Mouse (Mus musculus): Measurements from ENCODE around the gene Gm4567. TPM values are rescaled to one million over a fixed set of nuclear protein-coding genes. Genes with fewer than 3 reads are reported as not detected.
"Not testable (repeated sequence)": the region's sequence is repeated elsewhere in the genome, so short reads cannot be mapped to it uniquely, and the experiment has no call there.

Gene Gm4567
- not detected in 2 replicates for polyA plus RNA-seq (2015; fragmentation: Nextera tagmentation; extraction: Ambion mirVana)

DNA sequence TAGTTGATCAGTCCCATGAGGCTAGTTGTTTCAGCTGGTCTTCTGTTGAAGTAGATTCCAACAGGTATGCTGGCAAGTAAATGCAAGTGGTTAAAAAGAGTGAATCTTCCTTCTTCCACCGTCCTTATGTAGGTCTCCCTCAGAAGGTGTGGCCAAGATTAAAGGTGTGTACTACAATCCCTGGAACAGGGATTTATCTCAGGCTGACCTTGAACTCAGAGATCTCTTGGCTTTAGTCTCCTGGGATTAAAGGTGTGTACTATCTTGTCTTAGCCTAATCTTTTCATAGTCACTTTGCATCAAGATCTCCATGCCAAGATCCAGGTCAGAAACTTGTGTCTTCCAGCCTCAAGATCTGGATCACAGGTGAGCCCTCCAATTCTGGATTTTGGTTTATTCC is at the start of gene Gm4567:
Gene Gm4567 (minus strand): TSS at position 101 of the 400 bp plus-strand sequence.
- H3K9ac ChIP-seq (replicated peaks); H3K36me3 ChIP-seq (replicated peaks; ENCODE audit: insufficient read depth, low read length); H3K27me3 ChIP-seq (ENCODE audit: insufficient read depth, low read length); H3K4me1 ChIP-seq (ENCODE audit: insufficient read depth); H3K4me2 ChIP-seq (ENCODE audit: low read depth, low read length); H3K4me3 ChIP-seq (ENCODE audit: low read depth, low read length); DNase-seq; H3K27ac ChIP-seq (ENCODE audit: low read depth); ATAC-seq; H3K9me3 ChIP-seq (ENCODE audit: low read length): not testable (repeated sequence)
- WGBS (ENCODE audit: insufficient replicate concordance), result no CpG with 5 or more reads among the region's 1 CpGs

DNA sequence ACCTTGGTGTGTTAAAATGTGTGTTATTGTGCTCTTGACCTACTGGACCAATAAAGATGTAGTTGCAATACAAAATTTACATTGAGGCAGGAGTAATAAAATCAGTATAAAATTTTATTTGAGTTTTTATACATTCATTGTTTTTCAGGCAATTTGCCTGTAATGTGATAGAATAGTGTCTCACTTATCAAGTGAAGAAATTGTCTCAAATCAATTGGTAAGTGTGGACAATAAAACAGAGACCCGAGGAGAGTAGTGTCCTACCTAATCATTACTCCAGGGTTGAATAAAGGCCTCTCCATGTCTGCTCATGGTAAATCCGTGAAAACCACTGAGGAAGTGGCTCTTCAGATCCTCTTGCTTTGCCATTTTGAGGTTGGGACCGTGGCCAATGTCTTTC is 41.9 kb upstream of the Gm4567 start, which contains the start of gene Vmn1r157:
Gene Vmn1r157 (plus strand): TSS at position 301 of the 400 bp plus-strand sequence.
- H3K9ac ChIP-seq (replicated peaks); H3K27ac ChIP-seq (ENCODE audit: low read depth); H3K27me3 ChIP-seq (ENCODE audit: insufficient read depth, low read length); H3K4me2 ChIP-seq (ENCODE audit: low read depth, low read length); H3K36me3 ChIP-seq (replicated peaks; ENCODE audit: insufficient read depth, low read length); DNase-seq; H3K9me3 ChIP-seq (ENCODE audit: low read length); H3K4me1 ChIP-seq (ENCODE audit: insufficient read depth); H3K4me3 ChIP-seq (ENCODE audit: low read depth, low read length); ATAC-seq: not testable (repeated sequence)
- 23% methylated on average over 2 of the region's 3 CpGs for WGBS (ENCODE audit: insufficient replicate concordance)

DNA sequence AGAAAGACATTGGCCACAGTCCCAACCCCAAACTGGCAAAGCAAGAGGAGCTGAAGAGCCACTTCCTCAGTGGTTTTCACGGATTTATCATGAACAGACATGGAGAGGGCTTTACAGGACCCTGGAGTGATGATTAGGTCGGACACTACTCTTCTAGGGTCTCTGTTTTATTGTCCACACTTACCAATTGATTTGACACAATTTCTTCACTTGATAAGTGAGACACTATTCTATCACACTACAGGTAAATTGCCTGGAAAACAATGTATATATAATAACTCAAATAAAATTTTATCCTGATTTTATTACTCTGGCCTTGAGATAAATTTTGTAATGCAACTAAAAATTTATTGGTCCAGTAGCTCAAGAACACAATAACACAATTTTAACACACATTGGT is 27.3 kb downstream of the Gm4567 start, which contains the start of gene Gm8693:
Gene Gm8693 (minus strand): TSS at position 101 of the 400 bp plus-strand sequence.
- H3K9ac ChIP-seq (replicated peaks); H3K9me3 ChIP-seq (ENCODE audit: low read length); H3K4me2 ChIP-seq (ENCODE audit: low read depth, low read length); H3K4me3 ChIP-seq (ENCODE audit: low read depth, low read length); H3K36me3 ChIP-seq (replicated peaks; ENCODE audit: insufficient read depth, low read length); ATAC-seq; DNase-seq; H3K27ac ChIP-seq (ENCODE audit: low read depth); H3K4me1 ChIP-seq (ENCODE audit: insufficient read depth); H3K27me3 ChIP-seq (ENCODE audit: insufficient read depth, low read length): not testable (repeated sequence)
- no CpG with 5 or more reads among the region's 2 CpGs for WGBS (ENCODE audit: insufficient replicate concordance)

Other genes with a start within 250 kb of the Gm4567 start
- gene Vmn1r151, start 220.0 kb downstream of the Gm4567 start, polyA plus RNA-seq (2015; fragmentation: Nextera tagmentation; extraction: Ambion mirVana), result not detected in 2 replicates
- not detected in 2 replicates for gene Vmn1r152, start 196.7 kb downstream of the Gm4567 start, polyA plus RNA-seq (2015; fragmentation: Nextera tagmentation; extraction: Ambion mirVana)
- gene Gm8677, start 184.8 kb downstream of the Gm4567 start, polyA plus RNA-seq (2015; fragmentation: Nextera tagmentation; extraction: Ambion mirVana), result not detected in 2 replicates
- not detected in 2 replicates for gene Gm4201, start 154.4 kb downstream of the Gm4567 start, polyA plus RNA-seq (2015; fragmentation: Nextera tagmentation; extraction: Ambion mirVana)
- not detected in 2 replicates for gene Gm4565, start 131.6 kb downstream of the Gm4567 start, polyA plus RNA-seq (2015; fragmentation: Nextera tagmentation; extraction: Ambion mirVana)
- gene Vmn1r155, start 61.7 kb downstream of the Gm4567 start, polyA plus RNA-seq (2015; fragmentation: Nextera tagmentation; extraction: Ambion mirVana), result not detected in 2 replicates
- gene Gm8693, start 27.4 kb downstream of the Gm4567 start, polyA plus RNA-seq (2015; fragmentation: Nextera tagmentation; extraction: Ambion mirVana), result not detected in 2 replicates
- gene Vmn1r157, start 42.0 kb upstream of the Gm4567 start, polyA plus RNA-seq (2015; fragmentation: Nextera tagmentation; extraction: Ambion mirVana), result not detected in 2 replicates
- gene Vmn1r158, start 71.1 kb upstream of the Gm4567 start, polyA plus RNA-seq (2015; fragmentation: Nextera tagmentation; extraction: Ambion mirVana), result not detected in 2 replicates
- not detected in 2 replicates for gene Vmn1r159, start 123.9 kb upstream of the Gm4567 start, polyA plus RNA-seq (2015; fragmentation: Nextera tagmentation; extraction: Ambion mirVana)
- not detected in 2 replicates for gene Vmn1r160, start 151.5 kb upstream of the Gm4567 start, polyA plus RNA-seq (2015; fragmentation: Nextera tagmentation; extraction: Ambion mirVana)

All from liver, postnatal 0 days (tissue).